Mouse (Mus musculus) kidney, adult 2 months (tissue): ENCODE measurements around the gene Klhdc8b.

Experiments
- CTCF ChIP-seq: fragments of 200-500 bp; conservative IDR thresholded peaks from 2 replicates; pipeline ENCODE4 v1.5.1; 2011; ENCODE audit warnings: low read depth, mild to moderate bottlenecking, control low read depth, low read length, moderate library complexity, mixed read lengths; ENCODE audit not compliant: insufficient read depth, insufficient read length
- POLR2A ChIP-seq: fragments of 200-500 bp; IDR thresholded peaks from one replicate; pipeline ENCODE4 v1.6.1; 2011; ENCODE audit warnings: low read depth, low read length, control low read depth

DNA sequence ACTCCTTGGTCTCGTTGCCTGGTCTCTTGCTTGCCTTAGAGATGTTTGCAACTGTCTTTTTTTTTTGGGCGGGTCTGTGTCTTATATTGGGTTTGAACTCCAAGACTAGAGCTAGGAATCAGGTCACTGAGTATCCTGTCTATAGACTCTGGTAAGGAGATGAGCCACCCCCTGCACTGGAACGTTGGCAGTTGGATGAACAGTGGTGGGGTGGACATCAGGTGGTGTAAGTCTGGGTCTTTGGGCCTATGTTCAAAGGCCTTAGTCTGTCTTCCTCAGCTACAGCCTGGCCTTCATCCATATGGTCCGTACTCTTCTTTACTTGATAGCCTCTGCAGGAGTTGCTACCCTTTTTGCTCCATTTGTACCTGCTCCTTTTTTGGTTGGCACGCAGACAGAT is 294 bp upstream of the Klhdc8b start:
- TF ChIP-seq CTCF (no peak), POLR2A (no peak)
